16 mouse cellular contexts compared by ENCODE assay signal in genomic region chr2:103824916-103825315, GRCm38 (mm10). TPM values are rescaled to one million over a fixed set of nuclear protein-coding genes. Genes with fewer than 3 reads are reported as not detected.
DNase-seq lines count a peak whose midpoint lies in the region; ATAC-seq and TF ChIP-seq lines count a peak whose summit lies in the region.
"Had no signal": no experiment of that assay in that cellular context is flagged by ENCODE, and none has a peak within 500 bp of the region (broad histone marks: within the 10 kb centered on the region; RNA-seq: fewer than 3 reads in every experiment).

No protein-coding gene starts in this region.

- no peaks in the 10 kb centered on the region for H3K9me3 ChIP-seq in liver, embryonic 11.5 days (ENCODE audit: control insufficient read depth, low read length)
- H3K9me3 ChIP-seq in intestine, postnatal 0 days (ENCODE audit: control insufficient read depth) = no peaks in the 10 kb centered on the region
- H3K9me3 ChIP-seq: embryonic facial prominence, embryonic 12.5 days; forebrain, embryonic 15.5 days; heart, embryonic 12.5 days; hindbrain, embryonic 10.5 days had no signal

- no peak overlapping the region for H3K27ac ChIP-seq in liver, adult 2 months (replicated peaks; ENCODE audit: insufficient read depth, low read depth, low read length)
- no peak overlapping the region for H3K27ac ChIP-seq in liver, embryonic 11.5 days (ENCODE audit: low read depth, low read length)
- no peak overlapping the region for H3K27ac ChIP-seq in intestine, postnatal 0 days (ENCODE audit: low read depth, low read length)
- H3K27ac ChIP-seq: embryonic facial prominence, embryonic 12.5 days; forebrain, embryonic 15.5 days; hindbrain, embryonic 10.5 days; hindbrain, embryonic 14.5 days had no signal

- no peak overlapping the region for H3K4me2 ChIP-seq in liver, embryonic 11.5 days
- H3K4me2 ChIP-seq in intestine, postnatal 0 days (replicated peaks; ENCODE audit: low read depth) = no peak overlapping the region
- H3K4me2 ChIP-seq: embryonic facial prominence, embryonic 12.5 days; forebrain, embryonic 15.5 days; heart, embryonic 12.5 days; hindbrain, embryonic 14.5 days had no signal

- no peak for TF ChIP-seq CTCF in liver, adult 2 months (IDR thresholded peaks at IDR 0.05; ENCODE audit: low read depth, low read length)
- no peak for TF ChIP-seq CTCF in intestine, postnatal 0 days (IDR thresholded peaks at IDR 0.05; ENCODE audit: low read depth)

- no peak for ATAC-seq in liver, embryonic 11.5 days (replicated peaks; ENCODE audit: low FRiP score)
- peak; percentile 86 for ATAC-seq in intestine, postnatal 0 days
- ATAC-seq: forebrain, embryonic 15.5 days had no signal

- no peaks in the 10 kb centered on the region for H3K79me2 ChIP-seq in liver, adult 2 months (ENCODE audit: control insufficient read depth, insufficient read depth, low read length)

- no peak overlapping the region for H3K9ac ChIP-seq in liver, adult 2 months (ENCODE audit: low read depth, low read length)
- H3K9ac ChIP-seq in liver, embryonic 11.5 days (ENCODE audit: low read depth, low read length) = no peak overlapping the region
- H3K9ac ChIP-seq in intestine, postnatal 0 days (ENCODE audit: low read depth, low read length) = no peak overlapping the region
- H3K9ac ChIP-seq: embryonic facial prominence, embryonic 12.5 days; forebrain, embryonic 15.5 days; heart, embryonic 12.5 days; hindbrain, embryonic 14.5 days had no signal

- H3K27me3 ChIP-seq in liver, adult 2 months (ENCODE audit: control insufficient read depth, insufficient read depth, low read length) = no peaks in the 10 kb centered on the region
- no peaks in the 10 kb centered on the region for H3K27me3 ChIP-seq in liver, embryonic 11.5 days (replicated peaks; ENCODE audit: control insufficient read depth, insufficient read depth, low read length)
- no peaks in the 10 kb centered on the region for H3K27me3 ChIP-seq in intestine, postnatal 0 days (replicated peaks; ENCODE audit: control insufficient read depth, insufficient read depth, low read length)
- H3K27me3 ChIP-seq: embryonic facial prominence, embryonic 12.5 days; forebrain, embryonic 15.5 days; heart, embryonic 12.5 days had no signal

- WGBS in liver, adult 2 months = 33% methylated on average over 4 of the region's 4 CpGs
- 62% methylated on average over 4 of the region's 4 CpGs for WGBS in liver, embryonic 11.5 days
- WGBS in intestine, postnatal 0 days = 42% methylated on average over 4 of the region's 4 CpGs

- no peaks in the 10 kb centered on the region for H3K36me3 ChIP-seq in liver, adult 2 months (ENCODE audit: control insufficient read depth, insufficient read depth, low read length)
- no peaks in the 10 kb centered on the region for H3K36me3 ChIP-seq in liver, embryonic 11.5 days (ENCODE audit: control insufficient read depth, insufficient read depth, low read length)
- no peaks in the 10 kb centered on the region for H3K36me3 ChIP-seq in intestine, postnatal 0 days (ENCODE audit: control insufficient read depth, insufficient read depth)
- H3K36me3 ChIP-seq: embryonic facial prominence, embryonic 12.5 days; forebrain, embryonic 15.5 days; heart, embryonic 12.5 days; hindbrain, embryonic 10.5 days had no signal

- H3K4me3 ChIP-seq in liver, adult 2 months (ENCODE audit: insufficient read depth, low read depth, low read length) = no peak overlapping the region
- H3K4me3 ChIP-seq in liver, embryonic 11.5 days (ENCODE audit: low read depth, low read length) = no peak overlapping the region
- H3K4me3 ChIP-seq in intestine, postnatal 0 days (ENCODE audit: low read depth, low read length) = no peak overlapping the region
- H3K4me3 ChIP-seq: embryonic facial prominence, embryonic 12.5 days; forebrain, embryonic 15.5 days; heart, embryonic 12.5 days; hindbrain, embryonic 10.5 days had no signal

- intact Hi-C loops in gastrocnemius, postnatal 36 days (cut with DNase I) = no loop called here

- peaks cover 3% of the 10 kb centered on the region; the same call in 1 of the 2 replicates for H3K4me1 ChIP-seq in liver, adult 2 months (ENCODE audit: control insufficient read depth, insufficient read depth, low read length)
- 0 out of 2 replicates have a peak, but pooled peaks cover 3% of the 10 kb centered on the region for H3K4me1 ChIP-seq in liver, embryonic 11.5 days (replicated peaks; ENCODE audit: control insufficient read depth, insufficient read depth, low read length)
- no peaks in the 10 kb centered on the region for H3K4me1 ChIP-seq in intestine, postnatal 0 days (replicated peaks; ENCODE audit: control insufficient read depth, insufficient read depth, low read length)
- H3K4me1 ChIP-seq: embryonic facial prominence, embryonic 12.5 days; forebrain, embryonic 15.5 days; heart, embryonic 12.5 days; hindbrain, embryonic 10.5 days had no signal

- TF ChIP-seq POLR2A in liver, adult 2 months (IDR thresholded peaks at IDR 0.05; ENCODE audit: extremely low read depth, insufficient read depth, low read length) = no peak

- peak; percentile 89 for DNase-seq in liver, adult 2 months (ENCODE audit: extremely low read depth, low read depth, low spot score)
- no peak for DNase-seq in liver, embryonic 11.5 days (ENCODE audit: low spot score)
- peak; percentile 21 for DNase-seq in c-Kit-positive CD71-positive TER-119-negative erythroid progenitor cells, embryonic 14.5 days (ENCODE audit: low read depth)
- DNase-seq in thymus, postnatal 36 days = no peak
- DNase-seq in right cerebral cortex, postnatal 25 days = no peak
- DNase-seq in gastrocnemius, postnatal 36 days = no peak
- DNase-seq: adrenal gland, postnatal 10 days; cerebellum, adult 2 months; cerebellum, postnatal 14 days; gastrocnemius, postnatal 14 days had no signal

RNA-seq across cellular contexts. Expression of gene Caprin1, which starts 27.5 kb away (rescaled TPM):
- total RNA-seq in liver, adult 2 months (2014; rRNA removed) = 170 and 201 TPM in 2 replicates
- 90.7 and 97.3 TPM in 2 replicates for polyA plus RNA-seq in liver, adult 2 months (2012; rRNA removed)
- polyA plus RNA-seq in liver, embryonic 11.5 days (2014; fragmentation: Nextera tagmentation; extraction: Ambion mirVana) = 345 and 405 TPM in 2 replicates
- polyA plus RNA-seq in intestine, postnatal 0 days (2015; fragmentation: Nextera tagmentation; extraction: Ambion mirVana) = 91.4 and 103 TPM in 2 replicates
- 10 to 100 TPM; 91.5 to 99.0 TPM for total RNA-seq in gastrocnemius, postnatal 36 days (2021)

Comparison
In these comparisons a context has a peak if more than half of its experiments do, and no peak if none do; other contexts are left out.
1. DNase-seq: peak in liver, adult 2 months (single experiment) and c-Kit-positive CD71-positive TER-119-negative erythroid progenitor cells, embryonic 14.5 days (single experiment); none in liver, embryonic 11.5 days (single experiment), thymus, postnatal 36 days (0 of 2), right cerebral cortex, postnatal 25 days (single experiment) and gastrocnemius, postnatal 36 days (0 of 2).